Mouse (Mus musculus) lung, adult 2 months (tissue): ENCODE data around the gene Neb. TPM values are rescaled to one million over a fixed set of nuclear protein-coding genes. Genes with fewer than 3 reads are reported as not detected.

Source experiments
- DNase-seq: peaks from one replicate; pipeline ENCODE4 v3.0.0; 2022
- H3K4me1 ChIP-seq: fragments of 200-500 bp; 2 replicates; pipeline ENCODE4 v1.6.1; 2011; ENCODE audit warnings: low read length; ENCODE audit not compliant: control insufficient read depth, insufficient read depth
- H3K4me3 ChIP-seq: fragments of 200-500 bp; replicated peaks from 2 replicates; pipeline ENCODE3; 2011; ENCODE audit warnings: low read depth, mild to moderate bottlenecking, control low read depth, low read length; ENCODE audit errors: extremely low read depth
- CTCF ChIP-seq: fragments of 200-500 bp; IDR thresholded peaks from 2 replicates; pipeline ENCODE4 v1.5.1; 2011; ENCODE audit warnings: mild to moderate bottlenecking, low read length, control low read depth; ENCODE audit not compliant: insufficient read depth
- POLR2A ChIP-seq: fragments of 200-500 bp; IDR thresholded peaks from 2 replicates; pipeline ENCODE4 v1.6.1; 2011; ENCODE audit warnings: low read depth, mild to moderate bottlenecking, control low read depth, low read length, borderline replicate concordance; ENCODE audit errors: extremely low read depth
- WGBS: fragments of 180-500 bp; shearing (Covaris S2); methylation state at CpG from one replicate; pipeline ENCODE4 v1.1.7; 2018; 5-methylcytosine and 5-hydroxymethylcytosine counted together
- polyA plus RNA-seq: library from polyadenylated mRNA; depleted of rRNA; stranded (reverse); fragments of >200 nt; gene quantifications from 2 replicates; pipeline ENCODE4 v1.2.3, GENCODE M21; 2012; rRNA removed

Gene Neb
- polyA plus RNA-seq = 0.34 and 15.0 TPM in 2 replicates

DNA sequence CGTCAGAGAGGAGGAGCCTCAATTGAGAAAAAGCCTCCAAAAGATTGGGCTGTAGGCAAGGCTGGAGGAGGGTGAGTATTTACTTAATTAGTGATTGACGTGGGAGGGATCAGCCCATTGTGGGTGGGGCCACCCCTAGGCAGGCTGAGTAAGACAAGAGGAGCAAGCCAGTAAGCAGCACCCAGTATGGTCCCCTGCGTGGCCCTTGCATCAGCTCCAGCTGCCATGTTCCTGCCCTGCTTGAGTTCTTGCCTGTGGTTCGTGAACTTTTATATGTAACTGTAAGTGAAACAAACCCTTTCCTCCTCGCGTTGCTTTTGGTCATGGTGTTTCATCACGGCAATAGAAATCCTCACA lies at the start of gene Neb:
Gene Neb (minus strand): TSS at position 27 of the 357 bp plus-strand sequence.
- no peak within 1 kb of the TSS for H3K4me3 ChIP-seq
- WGBS = 38% methylated on average over 7 of the region's 7 CpGs

DNA sequence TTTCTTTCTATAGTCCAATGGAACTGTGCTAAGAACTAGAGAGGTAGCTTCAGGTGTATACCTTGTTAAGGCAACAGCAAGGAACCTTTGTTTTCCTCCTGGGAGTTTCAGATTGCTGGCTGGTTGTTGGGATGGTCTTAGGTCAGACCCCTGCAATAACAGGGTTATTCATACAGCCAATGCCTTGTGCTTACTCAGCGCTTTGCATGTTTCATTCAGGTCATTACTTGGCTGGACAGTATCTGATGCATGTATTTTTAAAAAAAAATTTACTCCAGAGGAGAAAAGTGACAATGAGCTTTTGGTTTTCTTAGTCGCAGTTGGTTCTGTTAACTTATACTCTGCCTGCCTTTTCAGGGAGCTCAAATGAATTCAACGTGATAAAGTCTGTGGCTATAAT lies 49.1 kb upstream of the Neb start:
- no peak for DNase-seq
- H3K4me3 ChIP-seq = no peak overlapping the region
- peaks cover 8% of the 10 kb centered on the region for H3K4me1 ChIP-seq
- WGBS = 76% methylated on average over 3 of the region's 3 CpGs
- TF ChIP-seq POLR2A = no peak

More for the DNA sequence above, at the start of gene Neb:
- TF ChIP-seq CTCF (no peak), POLR2A (no peak)
- DNase-seq = no peak
- no peaks in the 10 kb centered on the region for H3K4me1 ChIP-seq

DNA sequence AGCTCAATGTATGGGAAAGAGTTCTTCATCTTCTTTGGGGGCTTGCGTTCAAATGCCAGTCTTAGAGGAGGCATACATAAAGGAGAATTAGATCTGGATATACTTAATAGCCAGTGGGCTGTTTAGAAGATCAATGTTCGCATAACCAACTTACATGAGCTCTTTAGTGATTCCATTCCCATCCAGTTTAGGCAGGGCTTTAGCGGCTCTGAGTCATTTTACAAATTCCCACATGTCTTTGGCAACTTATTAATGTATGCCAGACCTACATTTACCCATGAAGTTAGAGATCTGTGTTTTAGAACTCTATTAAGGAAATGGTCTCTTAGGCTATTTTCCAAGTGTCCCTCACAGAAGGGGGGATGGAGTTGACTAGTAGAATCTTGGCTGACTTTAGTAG lies 47.8 kb upstream of the Neb start:
- TF ChIP-seq POLR2A (no peak), CTCF (no peak)
- DNase-seq = no peak
- Histone ChIP-seq H3K4me1 (peaks cover 15% of the 10 kb centered on the region), H3K4me3 (no peak overlapping the region)
- 89% methylated on average over 3 of the region's 3 CpGs for WGBS

DNA sequence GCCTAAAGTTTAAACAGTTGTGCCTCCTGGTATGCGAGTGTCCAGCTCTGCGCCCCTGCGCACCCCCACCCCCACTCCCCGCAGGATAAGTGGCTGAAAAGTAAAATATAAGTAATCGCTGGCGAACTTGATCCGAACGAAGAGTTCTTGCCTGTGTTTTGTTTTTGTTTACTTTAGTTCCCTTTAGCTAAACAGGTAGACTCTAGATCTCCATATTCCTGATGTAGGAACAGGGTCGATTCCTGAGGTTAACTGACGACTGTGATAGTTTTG lies 47.2 kb upstream of the Neb start:
- H3K4me3 ChIP-seq = peak overlapping the region; percentile 64
- WGBS = 13% methylated on average over 10 of the region's 10 CpGs
- peak; percentile 19 for DNase-seq
- TF ChIP-seq POLR2A = no peak
- no peak for TF ChIP-seq CTCF
- H3K4me1 ChIP-seq = peaks cover 18% of the 10 kb centered on the region

- TF ChIP-seq POLR2A = peak; percentile 92; the same call in 1 of the 2 replicates
- TF ChIP-seq CTCF = no peak
- Histone ChIP-seq H3K4me1 (peaks cover 20% of the 10 kb centered on the region), H3K4me3 (peak within 1 kb of the TSS; percentile 99)
- peak; percentile 94 for DNase-seq
- WGBS = 1% methylated on average over 56 of the region's 57 CpGs
Measured at GRCm38 (mm10) chr2:52424747-52425522, 46.7 kb upstream of the Neb start, which contains the start of gene Arl5a. Arl5a (minus strand) TSS chr2:52424901.

DNA sequence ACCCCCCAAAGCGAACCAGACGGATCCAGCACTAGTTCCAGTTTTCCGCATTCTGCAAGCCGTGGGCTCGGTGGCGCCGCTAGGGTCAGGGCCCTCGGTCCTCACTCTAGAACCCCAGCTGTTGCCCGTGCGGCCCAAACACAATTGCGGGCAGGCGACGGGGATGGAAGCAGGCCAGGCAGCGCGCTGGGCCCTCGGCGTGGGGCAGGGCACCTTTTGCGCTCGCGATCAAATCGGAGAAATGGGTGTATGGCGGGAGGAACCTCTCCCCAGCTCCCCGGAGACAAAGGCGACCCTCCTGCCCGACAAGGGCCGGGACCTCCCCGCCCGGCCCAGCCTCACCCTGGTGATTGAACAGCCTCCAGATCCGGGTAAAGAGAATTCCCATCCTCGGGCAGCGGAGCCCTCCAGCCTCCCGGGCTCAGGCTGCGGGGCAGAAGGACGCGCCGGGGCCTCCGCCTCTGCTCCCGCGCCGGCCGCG lies 46.0 kb upstream of the Neb start:
- DNase-seq = no peak
- Histone ChIP-seq H3K4me1 (peaks cover 20% of the 10 kb centered on the region), H3K4me3 (peak overlapping the region; percentile 99)
- WGBS = under 1% methylated on average over 42 of the region's 42 CpGs
- TF ChIP-seq POLR2A (no peak), CTCF (no peak)

GRCm38 (mm10) chr2:52423611-52424247 lies 45.5 kb upstream of the Neb start:
- WGBS = 2% methylated on average over 16 of the region's 16 CpGs
- TF ChIP-seq CTCF = no peak
- TF ChIP-seq POLR2A = no peak
- no peak for DNase-seq
- H3K4me1 ChIP-seq = peaks cover 23% of the 10 kb centered on the region
- peak overlapping the region; percentile 99 for H3K4me3 ChIP-seq

DNA sequence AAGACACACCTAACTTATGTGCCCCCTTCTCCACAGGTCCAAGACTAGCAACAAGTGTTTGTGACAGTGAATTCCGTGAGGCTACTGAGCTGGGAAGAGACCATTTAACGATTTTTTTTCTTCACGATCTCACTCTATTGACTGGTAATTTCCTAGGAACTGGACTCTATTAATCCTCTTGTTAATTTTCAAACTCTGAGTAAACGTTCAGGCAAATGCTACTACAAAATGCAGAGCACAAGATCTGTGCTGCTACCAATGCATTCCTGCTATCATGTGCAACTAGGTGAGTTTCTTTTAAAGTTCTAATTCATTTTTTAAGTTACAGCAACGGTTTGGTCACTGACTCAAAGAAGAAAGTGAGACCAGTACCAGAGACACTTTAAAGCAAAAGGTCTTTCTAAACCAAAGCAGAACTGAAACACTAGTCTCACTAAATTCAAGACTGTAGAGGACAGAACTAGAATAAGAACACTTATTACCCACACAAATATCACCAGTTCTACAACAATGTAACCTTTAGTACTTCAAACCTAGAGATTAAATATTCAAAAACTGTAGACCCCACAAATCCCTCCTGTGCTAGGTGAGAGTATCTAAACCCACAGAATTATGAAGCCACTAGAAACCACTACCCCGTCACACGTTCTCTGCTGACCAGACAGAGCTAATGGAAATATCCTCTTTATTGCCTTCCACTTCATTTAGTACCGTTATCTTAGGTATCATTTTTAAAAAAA lies 44.8 kb upstream of the Neb start:
- TF ChIP-seq POLR2A (no peak), CTCF (no peak)
- Histone ChIP-seq H3K4me1 (peaks cover 24% of the 10 kb centered on the region), H3K4me3 (peak overlapping the region; percentile 23)
- WGBS = 31% methylated on average over 8 of the region's 8 CpGs
- DNase-seq = no peak

- WGBS = 35% methylated on average over 6 of the region's 6 CpGs
- Histone ChIP-seq H3K4me3 (no peak overlapping the region), H3K4me1 (peaks cover 27% of the 10 kb centered on the region)
- peak; percentile 17 for DNase-seq
- TF ChIP-seq CTCF = no peak
- TF ChIP-seq POLR2A = no peak
Measured at GRCm38 (mm10) chr2:52421197-52421596, 42.9 kb upstream of the Neb start.
